Mouse (Mus musculus): ENCODE data around the gene Lrrc59.
"Not testable (repeated sequence)": the region's sequence is repeated elsewhere in the genome, so short reads cannot be mapped to it uniquely, and the experiment has no call there.

The Lrrc59 gene

GRCm38 (mm10) chr11:94631969-94632368, 2.4 kb downstream of the Lrrc59 start:
- DNase-seq (ENCODE audit: low read depth): no peak

GRCm38 (mm10) chr11:94632988-94633387, 3.4 kb downstream of the Lrrc59 start:
- no peak for DNase-seq (ENCODE audit: low read depth)

GRCm38 (mm10) chr11:94634431-94634830, 4.9 kb downstream of the Lrrc59 start:
- DNase-seq (ENCODE audit: low read depth): no peak

- DNase-seq (ENCODE audit: low read depth): no peak
Observed at GRCm38 (mm10) chr11:94644461-94645219, 15.1 kb downstream of the Lrrc59 start.

GRCm38 (mm10) chr11:94646457-94646856, 16.9 kb downstream of the Lrrc59 start:
- DNase-seq (ENCODE audit: low read depth): no peak

GRCm38 (mm10) chr11:94651241-94651640, 21.7 kb downstream of the Lrrc59 start:
- not testable (repeated sequence) for DNase-seq (ENCODE audit: low read depth)

- DNase-seq (ENCODE audit: low read depth): no peak
Observed at GRCm38 (mm10) chr11:94652973-94653372, 23.4 kb downstream of the Lrrc59 start.

- DNase-seq (ENCODE audit: low read depth): peak; percentile 83
Observed at GRCm38 (mm10) chr11:94653663-94654436, 24.3 kb downstream of the Lrrc59 start, which contains the start of the genes Mrpl27 and Eme1. Gene Mrpl27, plus strand, starts transcription at chr11:94653767. Gene Eme1, minus strand, starts transcription at chr11:94653964.

GRCm38 (mm10) chr11:94661344-94661743, 31.8 kb downstream of the Lrrc59 start:
- DNase-seq (ENCODE audit: low read depth): no peak

GRCm38 (mm10) chr11:94665281-94665680, 35.7 kb downstream of the Lrrc59 start:
- no peak for DNase-seq (ENCODE audit: low read depth)

- no peak for DNase-seq (ENCODE audit: low read depth)
Observed at GRCm38 (mm10) chr11:94674984-94675383, 45.4 kb downstream of the Lrrc59 start.

GRCm38 (mm10) chr11:94675446-94675845, 45.9 kb downstream of the Lrrc59 start:
- no peak for DNase-seq (ENCODE audit: low read depth)

GRCm38 (mm10) chr11:94676308-94676707, 46.7 kb downstream of the Lrrc59 start:
- DNase-seq (ENCODE audit: low read depth): no peak

GRCm38 (mm10) chr11:94676754-94677606, 47.4 kb downstream of the Lrrc59 start, which contains the start of gene Xylt2:
Gene Xylt2, minus strand, starts transcription at chr11:94677515.
- peak; percentile 97 for DNase-seq (ENCODE audit: low read depth)

- peak; percentile 39 for DNase-seq (ENCODE audit: low read depth)
Observed at GRCm38 (mm10) chr11:94677607-94678145, 48.1 kb downstream of the Lrrc59 start.

- no peak for DNase-seq (ENCODE audit: low read depth)
Observed at GRCm38 (mm10) chr11:94680639-94681038, 51.1 kb downstream of the Lrrc59 start.

- DNase-seq (ENCODE audit: low read depth): no peak
Observed at GRCm38 (mm10) chr11:94681640-94682039, 52.1 kb downstream of the Lrrc59 start.

GRCm38 (mm10) chr11:94682427-94682826, 52.9 kb downstream of the Lrrc59 start:
- DNase-seq (ENCODE audit: low read depth): no peak

GRCm38 (mm10) chr11:94687178-94687577, 57.6 kb downstream of the Lrrc59 start:
- no peak for DNase-seq (ENCODE audit: low read depth)

- DNase-seq (ENCODE audit: low read depth): not testable (repeated sequence)
Observed at GRCm38 (mm10) chr11:94692502-94692901, 62.9 kb downstream of the Lrrc59 start.

Measured in NIH3T3 (cell line).